Comparison of ENCODE assay signal across 14 mouse cellular contexts in genomic region chr14:27271371-27272071, GRCm38 (mm10).
DNase-seq lines count a peak whose midpoint lies in the region; ATAC-seq lines count a peak whose summit lies in the region.
"Had no signal": no experiment of that assay in that cellular context is flagged by ENCODE, and none has a peak within 500 bp of the region (broad histone marks: within the 10 kb centered on the region; RNA-seq: fewer than 3 reads in every experiment).

No protein-coding gene starts in this region.

- no peak overlapping the region for H3K9ac ChIP-seq in midbrain, embryonic 11.5 days (ENCODE audit: low read length)
- H3K9ac ChIP-seq in intestine, embryonic 15.5 days = no peak overlapping the region

- H3K4me2 ChIP-seq in midbrain, embryonic 11.5 days = no peak overlapping the region
- no peak overlapping the region for H3K4me2 ChIP-seq in intestine, embryonic 15.5 days (replicated peaks)
- H3K4me2 ChIP-seq: liver, embryonic 11.5 days had no signal

- no peaks in the 10 kb centered on the region for H3K36me3 ChIP-seq in midbrain, embryonic 11.5 days (ENCODE audit: control insufficient read depth, insufficient read depth, low read length)
- H3K36me3 ChIP-seq in intestine, embryonic 15.5 days = no peaks in the 10 kb centered on the region

- 56% methylated on average over 10 of the region's 10 CpGs for WGBS in midbrain, embryonic 11.5 days
- WGBS in intestine, embryonic 15.5 days = 79% methylated on average over 10 of the region's 10 CpGs

- H3K9me3 ChIP-seq in midbrain, embryonic 11.5 days (ENCODE audit: control insufficient read depth, low read length) = no peaks in the 10 kb centered on the region
- no peaks in the 10 kb centered on the region for H3K9me3 ChIP-seq in intestine, embryonic 15.5 days

- H3K27ac ChIP-seq in midbrain, embryonic 11.5 days (ENCODE audit: low read depth, low read length) = no peak overlapping the region
- H3K27ac ChIP-seq in intestine, embryonic 15.5 days = no peak overlapping the region
- H3K27ac ChIP-seq: left cerebral cortex, adult 2 months had no signal

- peak; percentile 16 for DNase-seq in layer of hippocampus, adult 11-12 months (ENCODE audit: low spot score)
- no peak for DNase-seq in layer of hippocampus, postnatal 10 days (ENCODE audit: low spot score in 2 of 2)
- DNase-seq in Muller cell, postnatal 12 days (ENCODE audit: inconsistent ontology term) = peak; percentile 32
- peak; percentile 53 for DNase-seq in cerebellum, adult 9-11 months
- peak; percentile 73 for DNase-seq in midbrain, embryonic 11.5 days (ENCODE audit: low spot score, missing footprints)
- DNase-seq in left cerebral cortex, adult 18-20 months (ENCODE audit: low spot score in 2 of 2) = no peak
- DNase-seq in left cerebral cortex, adult 11 months (ENCODE audit: low spot score) = no peak
- DNase-seq: heart, postnatal 10 days; kidney, adult 2 months; spleen, adult 18-20 months had no signal

- 0 out of 2 replicates have a peak, but pooled peaks have one; percentile 22 for ATAC-seq in midbrain, embryonic 11.5 days (ENCODE audit: low FRiP score)
- no peak for ATAC-seq in intestine, embryonic 15.5 days

- H3K4me1 ChIP-seq in midbrain, embryonic 11.5 days (ENCODE audit: control insufficient read depth, insufficient read depth, low read length) = peaks cover 17% of the 10 kb centered on the region
- H3K4me1 ChIP-seq in intestine, embryonic 15.5 days (replicated peaks) = no peaks in the 10 kb centered on the region

- no peak overlapping the region for H3K4me3 ChIP-seq in midbrain, embryonic 11.5 days (ENCODE audit: low read depth, low read length)
- H3K4me3 ChIP-seq in intestine, embryonic 15.5 days (replicated peaks) = no peak overlapping the region
- H3K4me3 ChIP-seq: left cerebral cortex, adult 2 months; myocyte had no signal

- H3K27me3 ChIP-seq in midbrain, embryonic 11.5 days (ENCODE audit: control insufficient read depth, insufficient read depth, low read length) = no peaks in the 10 kb centered on the region
- no peaks in the 10 kb centered on the region for H3K27me3 ChIP-seq in intestine, embryonic 15.5 days (replicated peaks)

Comparison
In these comparisons a context has a peak if more than half of its experiments do, and no peak if none do; other contexts are left out.
1. DNase-seq: peak in layer of hippocampus, adult 11-12 months (single experiment), Muller cell, postnatal 12 days (single experiment), cerebellum, adult 9-11 months (single experiment) and midbrain, embryonic 11.5 days (single experiment); none in layer of hippocampus, postnatal 10 days (0 of 2), left cerebral cortex, adult 18-20 months (0 of 2) and left cerebral cortex, adult 11 months (single experiment).